Mouse (Mus musculus) limb, embryonic 10.5 days (tissue): ENCODE results near the gene Calr4. TPM values are rescaled to one million over a fixed set of nuclear protein-coding genes. Genes with fewer than 3 reads are reported as not detected.

Source experiments
- DNase-seq: peaks from one replicate; pipeline ENCODE4 v3.0.0-alpha.2; 2017; ENCODE audit warnings: low spot score
- H3K27ac ChIP-seq: fragments of 300-500 bp; sonication (generic); 2 replicates; pipeline ENCODE4 v1.5.1; 2016; ENCODE audit warnings: mild to moderate bottlenecking
- H3K27me3 ChIP-seq: fragments of 300-500 bp; sonication (generic); 2 replicates; pipeline ENCODE4 v1.6.1; 2016; ENCODE audit warnings: low read depth, mild to moderate bottlenecking; ENCODE audit not compliant: poor library complexity, severe bottlenecking
- H3K36me3 ChIP-seq: fragments of 300-500 bp; sonication (generic); 2 replicates; pipeline ENCODE4 v1.6.1; 2016; ENCODE audit warnings: mild to moderate bottlenecking, moderate library complexity
- H3K4me1 ChIP-seq: fragments of 300-500 bp; sonication (generic); 2 replicates; pipeline ENCODE4 v1.6.1; 2016
- H3K4me3 ChIP-seq: fragments of 300-500 bp; sonication (generic); 2 replicates; pipeline ENCODE4 v1.5.1; 2016; ENCODE audit warnings: mild to moderate bottlenecking, moderate library complexity
- H3K9me3 ChIP-seq: fragments of 300-500 bp; sonication (generic); replicated peaks from 2 replicates; pipeline ENCODE4 v1.6.1; 2016; ENCODE audit warnings: mild to moderate bottlenecking
- whole genome bisulfite sequencing: fragments of 180-500 bp; shearing (Covaris S2); methylation state at CpG from one replicate; pipeline ENCODE4 v1.1.7; 2016; 5-methylcytosine and 5-hydroxymethylcytosine counted together
- polyA plus RNA-seq: library from polyadenylated mRNA; unstranded; fragments of >200 nt; fragmentation: Nextera tagmentation; extraction: Ambion mirVana; gene quantifications from 2 replicates; pipeline ENCODE4 v1.2.1, GENCODE M21; 2016

The Calr4 gene
- polyA plus RNA-seq, 1 experiment from 2014 or later = not detected

DNA sequence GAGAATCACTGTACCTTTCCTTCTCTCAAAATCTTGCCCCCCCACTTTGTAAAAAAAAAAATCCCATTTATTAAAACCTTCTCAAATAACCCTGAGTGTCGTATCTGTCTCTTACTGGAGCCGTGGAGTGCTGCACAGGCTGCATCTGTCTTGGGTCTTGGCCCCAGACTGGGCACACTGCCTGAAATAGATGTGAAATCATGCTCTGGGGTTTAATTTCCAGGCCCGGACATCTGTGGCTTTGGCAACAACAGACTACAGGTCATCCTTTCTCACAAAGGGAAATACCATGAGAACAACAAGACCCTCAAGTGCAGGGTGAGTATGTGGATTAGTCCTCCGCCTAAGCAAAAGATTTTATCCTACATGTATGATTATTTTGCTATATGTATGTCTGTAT, 7.6 kb downstream of the Calr4 start:
- Histone ChIP-seq H3K27ac (peak overlapping the region; percentile 63; the same call in 1 of the 2 replicates), H3K4me3 (no peak overlapping the region), H3K36me3 (no peaks in the 10 kb centered on the region), H3K27me3 (no peaks in the 10 kb centered on the region), H3K4me1 (peaks cover 14% of the 10 kb centered on the region), H3K9me3 (no peaks in the 10 kb centered on the region)
- no peak for DNase-seq
- 64% methylated on average over 4 of the region's 4 CpGs for WGBS

DNA sequence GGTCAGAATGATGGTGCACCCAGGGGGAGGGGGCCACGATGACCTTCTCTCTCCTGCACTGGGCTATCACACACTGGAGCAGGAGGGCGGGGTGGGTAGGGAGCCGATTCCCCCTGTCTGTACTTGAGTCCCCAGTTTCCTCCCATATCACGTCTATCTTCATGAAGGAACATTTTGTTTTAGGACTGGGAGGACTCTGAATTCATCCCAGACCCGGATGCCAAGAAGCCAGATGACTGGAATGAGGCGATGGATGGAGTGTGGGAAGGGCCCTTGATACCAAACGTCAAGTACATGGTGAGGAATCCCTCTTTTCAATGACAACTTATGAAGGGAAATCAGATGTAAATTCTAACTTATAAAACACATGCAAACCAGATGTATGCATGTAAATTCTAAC, 10.2 kb downstream of the Calr4 start:
- Histone ChIP-seq H3K27ac (no peak overlapping the region), H3K4me3 (no peak overlapping the region), H3K4me1 (peaks cover 14% of the 10 kb centered on the region), H3K9me3 (no peaks in the 10 kb centered on the region), H3K27me3 (no peaks in the 10 kb centered on the region), H3K36me3 (no peaks in the 10 kb centered on the region)
- DNase-seq = no peak
- 74% methylated on average over 7 of the region's 7 CpGs for WGBS

GRCm38 (mm10) chr4:109245016-109245620, 10.8 kb downstream of the Calr4 start:
- Histone ChIP-seq H3K27ac (no peak overlapping the region), H3K9me3 (no peaks in the 10 kb centered on the region), H3K36me3 (no peaks in the 10 kb centered on the region), H3K4me1 (peaks cover 14% of the 10 kb centered on the region), H3K27me3 (no peaks in the 10 kb centered on the region), H3K4me3 (no peak overlapping the region)
- no peak for DNase-seq
- 90% methylated on average over 6 of the region's 6 CpGs for WGBS

DNA sequence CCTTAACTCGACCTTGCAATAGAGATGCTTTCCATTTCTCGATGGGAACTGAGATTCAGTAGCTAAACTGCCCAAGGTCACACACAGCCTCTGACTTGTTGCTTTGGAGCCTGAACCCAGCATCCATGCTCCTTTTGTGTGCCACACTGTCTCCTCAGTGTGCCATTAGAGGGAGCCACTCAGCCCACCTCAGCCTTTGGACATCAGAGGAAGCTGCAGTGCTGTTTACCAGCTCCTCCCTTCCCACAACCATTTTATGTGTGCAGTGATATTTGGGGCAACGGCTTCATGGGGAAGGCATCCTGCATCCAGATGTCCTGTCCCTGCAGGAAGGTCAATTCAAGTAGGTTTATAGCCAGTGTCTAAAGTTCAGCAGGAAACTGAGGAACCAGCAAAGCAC, 17.3 kb downstream of the Calr4 start:
- no peaks in the 10 kb centered on the region for H3K36me3 ChIP-seq
- no peak for DNase-seq
- H3K9me3 ChIP-seq = no peaks in the 10 kb centered on the region
- no peak overlapping the region for H3K4me3 ChIP-seq
- no peaks in the 10 kb centered on the region for H3K27me3 ChIP-seq
- no peak overlapping the region for H3K27ac ChIP-seq
- WGBS = 47% methylated on average over 3 of the region's 3 CpGs
- H3K4me1 ChIP-seq = no peaks in the 10 kb centered on the region

- Histone ChIP-seq H3K4me1 (no peaks in the 10 kb centered on the region), H3K27ac (no peak overlapping the region), H3K36me3 (no peaks in the 10 kb centered on the region), H3K9me3 (no peaks in the 10 kb centered on the region), H3K4me3 (no peak overlapping the region), H3K27me3 (no peaks in the 10 kb centered on the region)
- DNase-seq = no peak
- 87% methylated on average over 4 of the region's 4 CpGs for WGBS
These were observed 17.9 kb downstream of the Calr4 start for GRCm38 (mm10) chr4:109252199-109252598.

DNA sequence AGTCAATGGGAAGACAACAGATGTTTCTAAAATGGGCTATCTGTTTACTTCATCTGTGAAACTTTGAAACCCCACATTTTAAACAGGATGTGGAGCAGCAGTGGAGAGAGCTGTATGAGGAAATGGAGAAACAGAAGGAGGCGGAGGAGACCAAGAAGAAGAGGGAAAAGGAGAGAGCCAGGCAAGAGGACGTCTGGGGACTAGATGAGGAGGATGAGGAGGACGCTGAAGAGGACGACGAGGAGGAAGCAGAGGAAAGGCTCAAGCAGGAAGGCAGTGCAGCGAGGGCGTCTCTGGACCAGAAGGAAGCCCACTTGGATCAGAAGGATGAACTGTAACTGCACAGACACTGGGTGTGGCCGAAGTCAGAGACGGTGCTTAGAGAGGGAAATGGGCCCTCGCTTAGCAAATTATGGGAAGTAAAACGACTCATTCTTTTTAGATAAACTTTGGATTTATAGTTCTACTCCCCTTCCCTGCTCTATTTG, 19.4 kb downstream of the Calr4 start:
- Histone ChIP-seq H3K4me1 (no peaks in the 10 kb centered on the region), H3K27ac (no peak overlapping the region), H3K9me3 (no peaks in the 10 kb centered on the region), H3K4me3 (no peak overlapping the region), H3K36me3 (no peaks in the 10 kb centered on the region), H3K27me3 (no peaks in the 10 kb centered on the region)
- DNase-seq = no peak
- WGBS = 68% methylated on average over 11 of the region's 11 CpGs

GRCm38 (mm10) chr4:109254511-109254910, 20.2 kb downstream of the Calr4 start:
- H3K4me3 ChIP-seq = no peak overlapping the region
- WGBS = 91% methylated on average over 5 of the region's 5 CpGs
- no peak for DNase-seq

GRCm38 (mm10) chr4:109255321-109255720, 21.0 kb downstream of the Calr4 start:
- H3K36me3 ChIP-seq = no peaks in the 10 kb centered on the region
- H3K4me3 ChIP-seq = no peak overlapping the region
- no peaks in the 10 kb centered on the region for H3K4me1 ChIP-seq
- no peak for DNase-seq
- WGBS = 90% methylated on average over 2 of the region's 2 CpGs
- H3K27ac ChIP-seq = no peak overlapping the region
- no peaks in the 10 kb centered on the region for H3K27me3 ChIP-seq
- H3K9me3 ChIP-seq = no peaks in the 10 kb centered on the region

More at GRCm38 (mm10) chr4:109254511-109254910, 20.2 kb downstream of the Calr4 start:
- Histone ChIP-seq H3K36me3 (no peaks in the 10 kb centered on the region), H3K27me3 (no peaks in the 10 kb centered on the region), H3K27ac (no peak overlapping the region), H3K4me1 (no peaks in the 10 kb centered on the region), H3K9me3 (no peaks in the 10 kb centered on the region)

DNA sequence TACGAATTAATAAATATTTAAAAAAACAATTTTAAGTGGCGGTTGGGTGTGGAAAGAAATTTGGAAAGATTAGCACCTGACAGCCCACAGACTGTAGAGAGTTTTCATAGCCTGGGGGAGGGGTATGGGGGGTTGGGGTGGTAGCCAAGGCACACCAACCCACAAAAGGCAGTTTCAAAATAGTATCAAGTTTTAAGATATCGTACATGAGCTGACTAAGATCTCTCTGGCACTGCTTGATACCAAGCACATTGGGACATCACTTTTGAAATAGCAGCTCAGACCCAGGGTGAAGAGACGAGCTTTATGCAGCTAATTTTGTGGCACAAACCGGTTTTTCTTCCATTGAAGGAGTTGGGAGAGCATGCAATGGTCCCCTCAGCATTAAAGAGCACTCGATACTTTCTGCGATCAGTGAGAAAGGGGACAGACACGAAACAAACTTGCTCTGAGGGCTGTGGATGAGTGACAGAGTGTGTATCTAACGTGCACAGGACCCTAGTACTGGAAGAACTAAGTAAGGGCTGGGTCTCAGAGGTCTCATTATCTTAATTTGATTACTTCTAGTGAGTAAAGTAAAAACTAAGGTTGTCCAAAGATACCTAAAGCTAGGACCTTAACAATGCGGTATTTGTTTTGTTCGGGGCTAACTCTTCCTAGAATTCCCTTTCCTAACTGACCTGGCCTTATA, 21.6 kb downstream of the Calr4 start:
- no peak for DNase-seq
- H3K27me3 ChIP-seq = no peaks in the 10 kb centered on the region
- no peaks in the 10 kb centered on the region for H3K36me3 ChIP-seq
- no peak overlapping the region for H3K27ac ChIP-seq
- H3K4me3 ChIP-seq = no peak overlapping the region
- no peaks in the 10 kb centered on the region for H3K9me3 ChIP-seq
- no peaks in the 10 kb centered on the region for H3K4me1 ChIP-seq
- 85% methylated on average over 11 of the region's 11 CpGs for WGBS

DNA sequence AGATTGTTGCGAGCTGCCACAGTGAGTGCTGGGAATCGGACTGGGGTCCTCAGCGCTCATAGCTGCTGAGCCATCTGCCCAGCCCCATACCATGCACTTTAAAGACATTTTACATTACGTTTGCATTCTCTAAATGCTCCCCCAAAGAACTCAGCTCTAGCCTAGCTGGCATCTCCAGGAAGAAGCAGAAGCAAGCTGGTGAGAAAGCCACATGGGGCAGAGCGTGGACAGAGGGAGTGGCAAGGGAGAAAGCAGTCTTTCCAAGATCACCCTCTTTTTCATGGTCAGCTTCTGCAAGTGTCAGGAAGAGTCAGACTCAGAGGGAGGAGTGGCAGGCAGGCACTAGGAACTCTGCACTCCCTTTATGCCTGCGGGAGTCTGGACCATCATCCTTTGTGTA, 22.5 kb downstream of the Calr4 start:
- Histone ChIP-seq H3K9me3 (no peaks in the 10 kb centered on the region), H3K36me3 (no peaks in the 10 kb centered on the region), H3K4me1 (no peaks in the 10 kb centered on the region), H3K27me3 (no peaks in the 10 kb centered on the region), H3K27ac (no peak overlapping the region), H3K4me3 (no peak overlapping the region)
- DNase-seq = no peak
- WGBS = 92% methylated on average over 6 of the region's 6 CpGs

DNA sequence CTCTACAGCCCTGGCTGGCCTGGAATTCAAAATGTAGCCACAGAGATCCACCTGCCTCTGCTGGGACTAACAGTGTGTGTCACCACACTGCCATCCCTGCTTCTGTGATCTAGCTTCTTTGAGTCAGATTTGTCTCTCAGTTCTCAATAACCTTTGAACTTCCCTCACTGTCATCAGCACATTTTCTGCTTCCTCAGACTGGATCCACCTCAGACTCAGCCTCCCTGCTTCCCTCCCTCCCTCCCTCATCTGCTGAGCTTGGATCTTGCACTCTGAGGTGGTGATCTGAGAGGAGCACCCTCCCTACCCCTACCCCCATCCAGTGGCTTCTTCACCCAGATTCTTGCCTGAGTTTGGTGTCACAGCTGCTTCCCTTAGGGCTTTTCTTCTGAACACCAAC, 23.4 kb downstream of the Calr4 start:
- H3K4me1 ChIP-seq = 0 out of 2 replicates have a peak, but pooled peaks cover 4% of the 10 kb centered on the region
- no peak overlapping the region for H3K27ac ChIP-seq
- H3K9me3 ChIP-seq = no peaks in the 10 kb centered on the region
- DNase-seq = no peak
- no peaks in the 10 kb centered on the region for H3K27me3 ChIP-seq
- H3K4me3 ChIP-seq = no peak overlapping the region
- no peaks in the 10 kb centered on the region for H3K36me3 ChIP-seq

- DNase-seq = no peak
- H3K27ac ChIP-seq = no peak overlapping the region
- 76% methylated on average over 6 of the region's 6 CpGs for WGBS
- no peak overlapping the region for H3K4me3 ChIP-seq
- no peaks in the 10 kb centered on the region for H3K9me3 ChIP-seq
- H3K36me3 ChIP-seq = no peaks in the 10 kb centered on the region
- no peaks in the 10 kb centered on the region for H3K27me3 ChIP-seq
- H3K4me1 ChIP-seq = 0 out of 2 replicates have a peak, but pooled peaks cover 4% of the 10 kb centered on the region
These were observed 27.8 kb downstream of the Calr4 start for GRCm38 (mm10) chr4:109262068-109262467.

DNA sequence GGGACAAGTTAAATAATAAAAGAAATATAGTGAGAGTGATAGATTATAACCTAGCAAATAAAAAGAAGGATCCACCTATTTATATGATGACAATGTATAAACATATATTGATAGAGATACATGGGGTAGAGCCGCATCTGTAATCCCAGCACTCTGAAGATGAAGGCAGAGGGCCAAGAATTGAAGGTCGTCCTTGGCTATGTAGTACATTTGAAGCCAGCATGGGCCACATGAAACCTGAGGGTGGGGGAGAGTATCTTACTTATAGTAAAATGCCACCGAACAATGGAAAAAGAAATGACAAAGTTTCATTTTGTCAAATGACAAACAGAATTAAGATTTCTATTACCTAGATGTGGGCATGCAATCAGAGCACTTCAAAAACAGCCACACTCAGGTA, 31.8 kb downstream of the Calr4 start:
- Histone ChIP-seq H3K9me3 (no peaks in the 10 kb centered on the region), H3K36me3 (no peaks in the 10 kb centered on the region), H3K27me3 (no peaks in the 10 kb centered on the region), H3K27ac (no peak overlapping the region), H3K4me3 (no peak overlapping the region), H3K4me1 (0 out of 2 replicates have a peak, but pooled peaks cover 4% of the 10 kb centered on the region)
- no peak for DNase-seq
- WGBS = 91% methylated on average over 3 of the region's 3 CpGs
